Mouse (Mus musculus): ENCODE results near the gene Zdhhc5. TPM values are rescaled to one million over a fixed set of nuclear protein-coding genes. Genes with fewer than 3 reads are reported as not detected.

Gene Zdhhc5
- polyA plus RNA-seq (2012; ENCODE audit: low replicate concordance) = 22.7 and 68.7 TPM in 2 replicates

DNA sequence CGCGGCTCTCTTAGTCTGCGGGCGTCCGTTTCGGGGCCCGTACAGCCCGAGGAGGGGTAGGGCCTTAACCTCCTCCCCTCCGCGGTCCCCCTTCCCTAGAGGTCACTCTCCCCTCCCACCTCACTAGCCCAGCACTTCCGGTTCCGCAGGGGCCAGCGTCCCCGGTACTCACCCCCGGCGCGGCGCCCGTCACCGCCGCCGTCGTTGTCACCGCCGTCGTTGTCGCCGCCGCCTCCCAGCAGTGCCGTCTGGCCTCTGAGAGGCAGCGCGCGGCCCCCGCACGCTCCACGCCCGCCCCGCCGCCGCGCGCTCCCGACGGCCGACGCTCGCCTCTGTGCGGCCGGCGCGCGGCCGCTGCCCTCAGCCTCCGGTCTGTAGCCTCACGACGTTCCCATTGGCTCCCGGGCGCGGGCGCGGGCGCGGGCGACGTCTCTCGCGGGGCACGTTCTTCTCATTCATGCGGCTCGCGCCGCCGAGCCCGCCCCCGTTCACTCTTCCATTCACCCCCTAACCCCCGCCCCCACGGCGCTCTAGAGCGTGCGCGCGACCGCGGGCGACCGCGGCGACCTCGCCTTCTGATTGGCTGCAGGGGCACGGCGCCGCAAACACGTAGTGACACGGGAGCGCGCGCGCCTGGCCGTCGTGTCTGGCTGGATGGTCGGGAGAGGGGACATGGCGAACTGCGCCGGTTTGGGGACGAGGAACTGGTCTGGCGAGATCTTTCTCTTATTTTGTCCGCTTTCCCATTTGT, at the start of gene Zdhhc5:
Gene Zdhhc5, minus strand, starts transcription at position 370 of the 751 bp plus-strand sequence.

DNA sequence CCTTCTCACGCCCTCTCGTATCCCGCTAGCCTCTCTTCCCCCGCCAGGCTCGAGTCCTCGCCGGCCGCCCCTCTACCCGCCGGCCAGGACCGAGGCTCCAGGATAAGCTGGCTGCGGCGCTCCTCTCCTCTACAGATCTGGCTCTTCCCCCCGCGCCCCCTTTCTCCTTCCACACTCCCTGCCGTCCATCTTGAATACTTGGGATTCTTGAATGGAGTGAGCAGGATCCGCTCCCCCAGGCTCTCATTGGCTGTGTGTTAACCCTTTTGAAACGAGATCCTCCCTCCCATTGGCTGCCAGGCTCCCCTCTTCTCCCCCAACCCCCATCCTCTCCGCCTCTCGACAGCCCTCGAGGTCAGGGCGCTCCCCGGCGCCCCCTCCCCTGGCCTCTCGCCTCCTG, 28.6 kb upstream of the Zdhhc5 start, which contains the start of gene Gm19426:
Gene Gm19426, minus strand, starts transcription at position 95 of the 400 bp plus-strand sequence.

DNA sequence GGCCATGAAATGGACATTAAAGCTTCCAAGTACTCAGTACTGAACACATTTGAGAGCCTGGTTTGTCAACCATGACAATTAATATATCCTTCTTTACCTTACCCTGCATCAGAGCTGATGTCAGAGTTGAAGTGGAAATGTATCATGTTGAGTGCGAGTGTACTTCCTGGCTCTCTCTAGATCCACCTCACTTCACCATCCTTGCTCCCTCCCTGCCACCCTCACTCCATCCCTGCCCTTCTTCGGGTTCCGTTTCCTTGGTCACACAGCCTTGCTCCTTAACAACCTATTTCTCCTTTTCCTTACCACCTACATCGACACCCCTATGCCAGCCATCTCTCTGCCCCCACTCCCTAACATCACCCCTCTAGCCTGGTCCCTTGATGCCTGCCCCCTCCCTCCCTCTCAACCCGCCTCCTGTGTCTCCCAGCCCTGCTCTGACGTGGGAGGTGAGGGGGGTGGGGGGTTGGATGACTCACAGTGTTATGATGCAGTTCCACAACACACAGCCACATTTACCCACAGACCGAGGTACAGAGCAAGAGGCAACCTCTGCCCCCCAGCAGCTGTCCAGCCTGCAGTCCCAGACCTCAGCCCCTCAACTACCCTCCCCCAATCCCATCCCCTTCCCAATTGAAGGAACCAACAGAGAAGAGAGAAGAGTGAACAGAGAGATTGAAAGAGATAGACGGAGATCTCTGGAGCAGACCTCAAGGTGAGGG, 18.8 kb upstream of the Zdhhc5 start, which contains the start of gene Ypel4:
Gene Ypel4, plus strand, starts transcription at position 480 of the 722 bp plus-strand sequence.

DNA sequence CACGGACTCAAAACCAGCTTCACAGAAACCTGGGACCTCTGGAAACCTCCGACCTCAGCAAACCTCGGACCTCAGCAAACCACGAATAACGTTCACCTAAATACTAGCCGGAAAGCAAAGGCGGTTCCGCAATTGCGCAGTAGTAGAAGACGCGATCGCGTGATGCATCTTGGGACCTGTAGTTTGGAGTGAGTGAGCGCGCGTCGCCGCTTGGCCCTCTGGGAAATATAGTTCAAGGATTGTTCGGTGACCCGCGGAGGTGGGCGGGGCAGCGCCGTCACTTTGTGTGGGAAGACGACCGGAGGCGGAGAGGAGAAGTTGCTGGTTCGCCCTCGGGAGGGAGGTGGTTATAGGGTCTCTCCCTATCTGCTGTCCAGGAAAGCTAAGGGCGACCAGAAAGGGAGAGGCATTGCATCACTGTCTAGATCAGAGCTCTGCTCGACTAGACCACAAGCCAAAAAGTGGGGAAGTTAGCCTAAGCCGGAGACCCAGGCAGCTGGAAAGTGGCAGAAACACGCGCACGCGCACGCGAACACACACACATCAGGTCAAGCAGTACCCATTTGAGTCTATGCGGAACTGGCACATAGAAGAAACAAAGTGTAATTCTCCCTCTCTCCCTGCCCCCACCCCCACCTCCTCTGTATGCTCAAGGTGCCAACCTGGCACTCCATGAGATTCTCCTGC, 12.3 kb upstream of the Zdhhc5 start, which contains the start of gene Clp1:
Gene Clp1, minus strand, starts transcription at position 179 of the 687 bp plus-strand sequence.

DNA sequence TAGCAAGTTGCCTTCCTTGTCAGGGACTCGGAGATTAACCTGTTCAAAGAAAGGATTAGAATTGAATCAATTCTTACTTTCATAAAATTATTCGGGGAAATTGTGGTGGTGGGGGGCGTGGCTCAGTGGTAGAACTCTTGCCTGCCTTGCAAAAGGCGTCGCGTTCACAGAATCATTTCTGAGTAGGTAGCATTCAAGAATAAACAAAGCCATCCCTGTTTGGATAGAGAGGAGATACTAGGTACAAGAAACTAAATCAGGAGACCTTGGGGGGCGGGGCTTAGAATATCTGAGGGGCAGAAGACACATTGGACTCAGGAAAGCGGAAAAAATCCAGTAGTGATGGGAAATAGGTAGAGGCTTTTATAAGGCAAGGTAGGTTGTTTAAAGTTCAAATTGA, 36.0 kb downstream of the Zdhhc5 start, which contains the start of gene Tmx2:
Gene Tmx2, minus strand, starts transcription at position 125 of the 400 bp plus-strand sequence.

DNA sequence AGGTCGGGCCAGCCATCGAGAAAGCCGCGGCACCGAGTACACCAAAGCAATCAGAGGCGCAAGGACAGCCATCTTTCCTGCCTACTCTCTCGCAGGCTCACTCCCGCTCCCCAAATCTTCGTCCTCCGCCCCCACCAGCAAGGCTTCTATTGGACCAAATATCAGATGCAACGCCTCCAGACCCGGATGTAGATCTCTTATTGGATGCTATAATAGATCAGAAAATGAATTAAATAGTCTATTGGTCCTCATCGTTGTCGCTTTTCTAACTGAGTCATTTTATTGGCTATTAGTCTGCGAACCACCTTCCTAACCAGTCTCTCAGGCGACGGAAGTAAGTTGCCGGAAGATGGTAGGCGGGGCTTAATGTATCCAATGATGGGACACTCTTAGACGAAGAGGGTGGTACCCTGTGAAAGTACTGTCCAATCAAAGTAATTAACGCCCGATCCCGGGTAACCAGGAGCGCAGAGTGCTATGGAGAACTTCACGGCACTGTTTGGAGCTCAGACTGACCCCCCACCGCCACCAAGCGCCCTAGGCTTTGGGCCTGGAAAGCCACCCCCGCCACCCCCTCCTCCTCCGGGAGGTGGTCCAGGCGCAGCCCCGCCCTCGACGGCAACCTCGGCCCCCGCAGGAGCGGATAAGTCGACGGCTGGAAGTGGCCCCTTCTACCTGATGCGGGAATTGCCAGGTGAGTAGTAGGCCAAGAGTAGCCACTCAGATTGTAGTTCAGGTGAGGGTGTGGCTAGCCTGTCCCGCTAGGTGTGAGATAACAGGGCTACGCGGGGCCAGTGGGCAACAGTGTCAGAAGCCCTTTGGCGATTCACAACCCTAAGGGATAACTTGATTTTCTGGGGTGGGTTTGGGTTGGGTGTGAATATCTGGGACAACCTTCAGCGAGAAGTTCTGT, 36.8 kb downstream of the Zdhhc5 start, which contains the start of the genes Gm28635 and Med19:
Gene Gm28635, minus strand, starts transcription at position 74 of the 913 bp plus-strand sequence.
Gene Med19, plus strand, starts transcription at position 435 of the 913 bp plus-strand sequence.

DNA sequence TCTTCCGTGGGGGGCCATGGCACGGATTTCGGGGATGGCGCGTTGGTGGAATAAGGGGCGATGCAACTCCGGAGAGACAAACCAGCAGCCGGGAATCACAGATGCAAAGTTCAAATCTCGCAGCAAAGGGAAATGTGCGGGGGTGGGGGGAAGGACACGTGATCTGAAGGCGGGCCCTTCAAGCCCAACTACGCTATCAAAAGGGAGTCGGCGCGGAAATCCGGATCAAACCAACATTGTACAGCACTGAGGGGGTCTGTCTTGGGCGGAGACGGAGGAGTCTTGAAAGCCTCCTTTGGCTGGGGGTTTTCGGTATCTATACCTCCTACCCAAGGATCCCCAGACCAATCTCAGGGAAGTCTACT, 44.4 kb downstream of the Zdhhc5 start, which contains the start of gene Selenoh:
Gene Selenoh, minus strand, starts transcription at position 202 of the 365 bp plus-strand sequence.

DNA sequence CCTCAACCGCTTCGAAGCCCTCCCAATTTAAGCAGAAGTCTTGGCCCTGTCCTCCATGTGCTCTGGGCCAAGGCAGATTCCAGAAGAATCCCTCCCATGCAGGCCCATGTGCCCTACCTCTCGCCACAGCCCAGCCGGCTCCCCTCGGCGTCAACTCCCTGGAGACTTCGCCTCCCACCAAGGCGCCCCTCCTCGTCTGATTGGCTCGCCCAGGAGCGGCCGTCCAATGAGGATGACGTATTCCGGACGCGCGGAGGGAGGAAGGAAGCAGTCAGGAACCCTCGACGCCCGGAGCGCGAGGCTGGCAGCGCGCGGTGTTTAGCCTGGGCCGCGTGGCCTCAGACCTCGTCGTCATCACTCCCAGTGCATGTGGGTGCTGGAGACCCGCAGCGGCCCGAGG, 56.2 kb downstream of the Zdhhc5 start, which contains the start of gene Btbd18:
Gene Btbd18, plus strand, starts transcription at position 274 of the 400 bp plus-strand sequence.

DNA sequence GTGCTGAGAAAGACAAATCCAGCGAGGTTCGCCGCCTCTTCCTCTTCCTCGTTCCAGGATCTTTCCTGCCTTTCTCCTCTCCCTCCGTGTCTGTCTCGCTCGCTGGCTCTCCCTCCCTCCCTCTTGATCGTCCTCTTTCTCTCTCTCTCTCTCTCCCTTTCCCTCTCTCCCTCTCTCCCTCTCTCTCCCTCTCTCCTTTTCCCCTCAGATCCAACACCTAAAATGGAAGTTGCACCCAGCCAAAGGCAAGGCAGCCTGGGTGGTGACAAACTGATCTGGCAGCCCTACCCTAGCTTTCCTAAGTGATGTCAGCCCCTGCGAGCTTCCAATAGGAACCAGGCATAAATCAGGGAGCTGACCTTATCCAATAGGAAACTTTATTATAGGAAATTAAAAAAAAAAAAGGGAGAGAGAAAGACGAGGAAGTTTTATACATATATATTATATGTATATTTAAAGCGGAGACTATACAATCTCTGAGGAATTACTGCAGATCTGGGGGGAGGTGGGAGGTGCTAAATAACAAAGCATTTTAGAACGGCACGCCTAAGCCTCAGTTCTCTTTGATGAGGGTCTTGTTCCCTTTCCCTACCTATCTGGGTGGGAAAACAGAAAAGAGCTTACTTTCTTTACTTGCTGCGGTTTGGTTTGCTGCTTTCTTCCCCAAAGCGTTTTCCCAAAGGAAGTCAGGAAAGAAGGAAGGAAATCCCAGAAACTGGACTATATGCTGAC, 64.3 kb downstream of the Zdhhc5 start, which contains the start of gene Ctnnd1:
Gene Ctnnd1, minus strand, starts transcription at position 302 of the 732 bp plus-strand sequence.

Other genes starting within 250 kb of the Zdhhc5 start
- gene Tfpi, start 238.4 kb downstream of the Zdhhc5 start, polyA plus RNA-seq (2012; ENCODE audit: low replicate concordance) = 0.81 TPM in 1 of 2 replicates, not detected in the other
- 0.83 and 4.1 TPM in 2 replicates for gene Ctnnd1, start 64.4 kb downstream of the Zdhhc5 start, polyA plus RNA-seq (2012; ENCODE audit: low replicate concordance)
- gene Btbd18, start 56.1 kb downstream of the Zdhhc5 start, polyA plus RNA-seq (2012; ENCODE audit: low replicate concordance) = not detected in 2 replicates
- 101 and 122 TPM in 2 replicates for gene Selenoh, start 44.4 kb downstream of the Zdhhc5 start, polyA plus RNA-seq (2012; ENCODE audit: low replicate concordance)
- not detected in 2 replicates for gene Gm28635, start 37.1 kb downstream of the Zdhhc5 start, polyA plus RNA-seq (2012; ENCODE audit: low replicate concordance)
- gene Med19, start 36.8 kb downstream of the Zdhhc5 start, polyA plus RNA-seq (2012; ENCODE audit: low replicate concordance) = 23.7 and 36.7 TPM in 2 replicates
- 2.7 and 4.2 TPM in 2 replicates for gene Tmx2, start 36.0 kb downstream of the Zdhhc5 start, polyA plus RNA-seq (2012; ENCODE audit: low replicate concordance)
- 0.41 and 0.85 TPM in 2 replicates for gene Clp1, start 12.2 kb upstream of the Zdhhc5 start, polyA plus RNA-seq (2012; ENCODE audit: low replicate concordance)
- gene Ypel4, start 18.9 kb upstream of the Zdhhc5 start, polyA plus RNA-seq (2012; ENCODE audit: low replicate concordance) = 191 and 216 TPM in 2 replicates
- gene Gm19426, start 28.5 kb upstream of the Zdhhc5 start, polyA plus RNA-seq (2012; ENCODE audit: low replicate concordance) = not detected in 2 replicates
- gene Serping1, start 60.3 kb upstream of the Zdhhc5 start, polyA plus RNA-seq (2012; ENCODE audit: low replicate concordance) = 2.8 TPM in 1 of 2 replicates, not detected in the other
- gene Ube2l6, start 83.6 kb upstream of the Zdhhc5 start, polyA plus RNA-seq (2012; ENCODE audit: low replicate concordance) = 3.3 and 20.8 TPM in 2 replicates
- gene Smtnl1, start 107.5 kb upstream of the Zdhhc5 start, polyA plus RNA-seq (2012; ENCODE audit: low replicate concordance) = not detected in 2 replicates
- 2.3 and 7.3 TPM in 2 replicates for gene Timm10, start 111.8 kb upstream of the Zdhhc5 start, polyA plus RNA-seq (2012; ENCODE audit: low replicate concordance)
- gene Slc43a1, start 123.7 kb upstream of the Zdhhc5 start, polyA plus RNA-seq (2012; ENCODE audit: low replicate concordance) = 52.4 and 120 TPM in 2 replicates
- 3.3 and 4.7 TPM in 2 replicates for gene Rtn4rl2, start 171.5 kb upstream of the Zdhhc5 start, polyA plus RNA-seq (2012; ENCODE audit: low replicate concordance)
- gene Slc43a3, start 221.4 kb upstream of the Zdhhc5 start, polyA plus RNA-seq (2012; ENCODE audit: low replicate concordance) = 23.9 and 31.0 TPM in 2 replicates